12 mouse cellular contexts compared by ENCODE assay signal in genomic region chr12:102672857-102673839, GRCm38 (mm10). TPM values are rescaled to one million over a fixed set of nuclear protein-coding genes. Genes with fewer than 3 reads are reported as not detected.
DNase-seq lines count a peak whose midpoint lies in the region; ATAC-seq and TF ChIP-seq lines count a peak whose summit lies in the region.
"Had no signal": no experiment of that assay in that cellular context is flagged by ENCODE, and none has a peak within 500 bp of the region (broad histone marks: within the 10 kb centered on the region; RNA-seq: fewer than 3 reads in every experiment).

No protein-coding gene starts in this region.

- no peaks in the 10 kb centered on the region for H3K27me3 ChIP-seq in intestine, embryonic 14.5 days (replicated peaks; ENCODE audit: control insufficient read depth, insufficient read depth, low read length)
- H3K27me3 ChIP-seq in midbrain, postnatal 0 days (ENCODE audit: insufficient read depth, low read length): no peaks in the 10 kb centered on the region
- H3K27me3 ChIP-seq: Patski had no signal

- no peak overlapping the region for H3K4me2 ChIP-seq in intestine, embryonic 14.5 days (ENCODE audit: low read length)
- H3K4me2 ChIP-seq in midbrain, postnatal 0 days (ENCODE audit: low read depth, low read length, poor library complexity, severe bottlenecking): no peak overlapping the region

- peak overlapping the region; percentile 51; the same call in 1 of the 2 replicates for H3K27ac ChIP-seq in gastrocnemius, adult 2 months
- peak overlapping the region; percentile 62; the same call in 1 of the 2 replicates for H3K27ac ChIP-seq in intestine, embryonic 14.5 days (ENCODE audit: low read depth)
- H3K27ac ChIP-seq in midbrain, postnatal 0 days (ENCODE audit: low read depth, low read length): no peak overlapping the region
- H3K27ac ChIP-seq: kidney, postnatal 0 days had no signal

- intact Hi-C loops in gastrocnemius, adult 2 months (cut with DNase I): no loop called here

- peaks cover 24% of the 10 kb centered on the region for H3K4me1 ChIP-seq in intestine, embryonic 14.5 days (replicated peaks; ENCODE audit: control insufficient read depth, insufficient read depth, low read length)
- H3K4me1 ChIP-seq in midbrain, postnatal 0 days (ENCODE audit: insufficient read depth, low read length): 0 out of 2 replicates have a peak, but pooled peaks cover 3% of the 10 kb centered on the region

- no peak overlapping the region for H3K4me3 ChIP-seq in gastrocnemius, adult 2 months
- H3K4me3 ChIP-seq in intestine, embryonic 14.5 days (ENCODE audit: low read depth, low read length): no peak overlapping the region
- no peak overlapping the region for H3K4me3 ChIP-seq in midbrain, postnatal 0 days (ENCODE audit: low read depth, low read length)
- H3K4me3 ChIP-seq: erythroblast, embryonic 14.5 days had no signal

- TF ChIP-seq CTCF in gastrocnemius, adult 2 months (IDR thresholded peaks at IDR 0.05): no peak
- no peak for TF ChIP-seq CTCF in midbrain, postnatal 0 days (IDR thresholded peaks at IDR 0.05)

- no peaks in the 10 kb centered on the region for H3K9me3 ChIP-seq in intestine, embryonic 14.5 days (ENCODE audit: control insufficient read depth, low read length)
- no peaks in the 10 kb centered on the region for H3K9me3 ChIP-seq in midbrain, postnatal 0 days (ENCODE audit: low read length)

- no peak for ATAC-seq in intestine, embryonic 14.5 days (replicated peaks; ENCODE audit: low FRiP score, low TSS enrichment, low read depth)
- no peak for ATAC-seq in midbrain, postnatal 0 days (ENCODE audit: low FRiP score)
- ATAC-seq in frontal cortex, adult (ENCODE audit: low TSS enrichment): no peak
- ATAC-seq: Patski had no signal

- H3K9ac ChIP-seq in intestine, embryonic 14.5 days (ENCODE audit: low read length): no peak overlapping the region
- H3K9ac ChIP-seq in midbrain, postnatal 0 days (replicated peaks; ENCODE audit: low read length, poor library complexity, severe bottlenecking): no peak overlapping the region

- peak; percentile 56 for DNase-seq in gastrocnemius, adult 2 months
- no peak for DNase-seq in gastrocnemius, postnatal 4 days (ENCODE audit: low spot score in 2 of 2)
- DNase-seq in thymus, postnatal 4 days: peak; percentile 35
- no peak for DNase-seq in thymus, adult 18-20 months
- DNase-seq in intestine, embryonic 14.5 days (ENCODE audit: low spot score): no peak
- no peak for DNase-seq in midbrain, postnatal 0 days (ENCODE audit: low spot score)
- DNase-seq in layer of hippocampus, adult 9-10 months (ENCODE audit: low spot score): no peak
- DNase-seq: adrenal gland, postnatal 14 days had no signal

- WGBS in intestine, embryonic 14.5 days: 54% methylated on average over 20 of the region's 20 CpGs
- WGBS in midbrain, postnatal 0 days: 86% methylated on average over 20 of the region's 20 CpGs

- 0 out of 2 replicates have a peak, but pooled peaks cover 4% of the 10 kb centered on the region for H3K36me3 ChIP-seq in intestine, embryonic 14.5 days (ENCODE audit: control insufficient read depth, insufficient read depth, low read length)
- 0 out of 2 replicates have a peak, but pooled peaks cover 7% of the 10 kb centered on the region for H3K36me3 ChIP-seq in midbrain, postnatal 0 days (ENCODE audit: insufficient read depth, low read length)

RNA-seq across cellular contexts. Expression of gene Itpk1, which starts 31.6 kb away (rescaled TPM):
- total RNA-seq in gastrocnemius, adult 2 months (2021): 1 to 10 TPM; 6.5 to 6.6 TPM
- total RNA-seq in gastrocnemius, postnatal 4 days (2021): 10 to 100 TPM; 10.0 to 10.1 TPM
- polyA plus RNA-seq in intestine, embryonic 14.5 days (2014; fragmentation: Nextera tagmentation; extraction: Ambion mirVana): 25.7 and 31.5 TPM in 2 replicates
- total RNA-seq in midbrain, postnatal 0 days (2014; rRNA removed): 56.0 and 66.6 TPM in 2 replicates
- polyA plus RNA-seq in midbrain, postnatal 0 days (2015; fragmentation: Nextera tagmentation; extraction: Ambion mirVana): 39.0 and 40.3 TPM in 2 replicates

Comparison
In these comparisons a context has a peak if more than half of its experiments do, and no peak if none do; other contexts are left out.
1. DNase-seq: peak in gastrocnemius, adult 2 months (single experiment) and thymus, postnatal 4 days (single experiment); none in gastrocnemius, postnatal 4 days (0 of 2), thymus, adult 18-20 months (0 of 2), intestine, embryonic 14.5 days (single experiment), midbrain, postnatal 0 days (single experiment) and layer of hippocampus, adult 9-10 months (single experiment).